Mouse (Mus musculus): ENCODE measurements around the gene Hormad2. TPM values are rescaled to one million over a fixed set of nuclear protein-coding genes. Genes with fewer than 3 reads are reported as not detected.

Hormad2 gene
- polyA plus RNA-seq, 1 experiment from 2014 or later: 0.09 TPM

DNA sequence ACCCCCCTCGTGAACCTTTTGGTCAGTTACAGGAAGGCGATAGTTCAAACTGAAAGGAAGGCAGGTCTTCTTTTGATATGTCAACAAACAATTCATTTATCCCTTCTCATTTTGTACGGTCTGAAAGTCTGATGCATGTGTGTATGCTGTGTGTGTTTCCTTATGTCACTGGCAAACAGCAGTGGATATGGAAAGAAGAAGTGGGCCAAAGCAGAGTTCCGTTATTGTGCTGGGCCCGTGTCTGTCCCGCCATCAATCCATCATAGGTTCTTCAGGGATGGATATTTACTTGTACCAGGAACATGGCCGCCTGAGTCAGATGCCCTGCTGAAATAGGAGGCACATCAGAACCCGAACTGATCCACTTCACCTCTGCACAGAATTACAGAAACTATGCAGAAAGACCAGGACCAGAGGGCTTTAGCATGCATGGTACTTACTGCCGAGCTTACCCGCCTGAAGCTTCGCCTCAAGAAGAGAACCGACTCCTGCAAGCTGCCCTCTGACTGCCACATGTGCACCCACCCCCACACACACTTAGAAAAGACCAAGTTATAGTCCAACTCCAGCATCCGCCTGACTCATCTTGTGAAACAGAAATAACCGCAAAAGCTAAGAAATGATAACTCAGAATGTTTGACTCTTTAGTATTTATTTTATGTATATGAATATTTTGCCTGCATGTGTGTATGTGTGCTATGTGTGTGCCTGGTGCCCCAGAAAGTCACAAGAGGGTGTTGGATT, 121.5 kb downstream of the Hormad2 start:
- no peak for ATAC-seq
- Histone ChIP-seq H3K27me3 (ENCODE audit: control insufficient read depth, insufficient read depth, low read depth, low read length) (no peaks in the 10 kb centered on the region), H3K4me3 (ENCODE audit: low read depth, low read length) (no peak overlapping the region), H3K4me2 (ENCODE audit: low read length) (no peak overlapping the region), H3K9ac (ENCODE audit: low read depth, low read length) (no peak overlapping the region), H3K36me3 (ENCODE audit: control insufficient read depth, insufficient read depth, low read length) (no peaks in the 10 kb centered on the region), H3K4me1 (ENCODE audit: control insufficient read depth, insufficient read depth, low read length) (no peaks in the 10 kb centered on the region), H3K27ac (ENCODE audit: low read length) (no peak overlapping the region), H3K9me3 (replicated peaks; ENCODE audit: control insufficient read depth, low read length, poor library complexity, severe bottlenecking) (no peaks in the 10 kb centered on the region)
- 95% methylated on average over 14 of the region's 14 CpGs for WGBS

DNA sequence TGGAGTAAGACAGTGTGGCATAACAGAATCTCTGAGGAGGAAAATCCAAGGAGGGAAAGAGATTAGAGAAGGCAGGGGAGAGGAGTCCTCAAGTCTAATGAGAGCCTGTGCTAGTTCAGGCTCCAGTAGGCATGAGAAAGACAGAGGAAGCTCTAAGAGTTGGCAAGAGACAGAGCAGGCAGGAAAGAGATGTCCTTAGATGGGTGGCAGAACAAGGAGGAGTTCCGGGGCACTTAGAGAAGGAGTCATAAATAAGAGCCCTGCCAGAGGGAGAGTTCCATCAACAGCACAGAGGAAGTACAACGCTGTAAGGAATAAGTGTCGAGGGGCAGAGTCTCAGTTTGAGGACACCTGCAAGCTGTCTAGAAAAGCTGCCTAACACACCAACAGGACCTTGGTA, 122.9 kb downstream of the Hormad2 start:
- ATAC-seq: no peak
- no peak overlapping the region for H3K4me2 ChIP-seq (ENCODE audit: low read length)
- no peaks in the 10 kb centered on the region for H3K9me3 ChIP-seq (replicated peaks; ENCODE audit: control insufficient read depth, low read length, poor library complexity, severe bottlenecking)
- no peak overlapping the region for H3K4me3 ChIP-seq (ENCODE audit: low read depth, low read length)
- H3K9ac ChIP-seq (ENCODE audit: low read depth, low read length): no peak overlapping the region
- no peaks in the 10 kb centered on the region for H3K27me3 ChIP-seq (ENCODE audit: control insufficient read depth, insufficient read depth, low read depth, low read length)
- 89% methylated on average over 3 of the region's 3 CpGs for WGBS
- no peaks in the 10 kb centered on the region for H3K36me3 ChIP-seq (ENCODE audit: control insufficient read depth, insufficient read depth, low read length)
- H3K4me1 ChIP-seq (ENCODE audit: control insufficient read depth, insufficient read depth, low read length): no peaks in the 10 kb centered on the region
- H3K27ac ChIP-seq (ENCODE audit: low read length): no peak overlapping the region

DNA sequence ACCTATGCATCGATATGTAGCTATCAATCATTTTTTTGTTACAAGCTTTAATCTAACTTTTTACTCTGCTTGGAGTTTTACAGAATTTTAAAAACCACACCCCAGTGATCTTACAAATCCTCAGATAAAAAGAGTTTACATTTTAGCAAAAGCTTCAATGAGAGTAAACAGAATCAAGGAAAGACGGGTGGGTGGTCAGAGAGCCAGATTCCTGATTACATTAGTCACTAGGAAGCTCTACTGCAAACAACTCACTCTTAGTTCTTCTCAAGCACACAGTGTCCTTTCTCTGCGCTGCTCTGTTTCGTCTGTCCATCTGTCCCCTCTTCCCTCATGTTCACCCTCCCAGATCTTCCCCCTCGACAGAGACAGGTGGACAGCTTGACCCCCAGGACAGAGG, 123.6 kb downstream of the Hormad2 start:
- H3K9ac ChIP-seq (ENCODE audit: low read depth, low read length): no peak overlapping the region
- WGBS: 59% methylated on average over 5 of the region's 5 CpGs
- no peaks in the 10 kb centered on the region for H3K9me3 ChIP-seq (replicated peaks; ENCODE audit: control insufficient read depth, low read length, poor library complexity, severe bottlenecking)
- no peak overlapping the region for H3K4me3 ChIP-seq (ENCODE audit: low read depth, low read length)
- H3K27me3 ChIP-seq (ENCODE audit: control insufficient read depth, insufficient read depth, low read depth, low read length): no peaks in the 10 kb centered on the region
- no peaks in the 10 kb centered on the region for H3K4me1 ChIP-seq (ENCODE audit: control insufficient read depth, insufficient read depth, low read length)
- H3K27ac ChIP-seq (ENCODE audit: low read length): no peak overlapping the region
- H3K4me2 ChIP-seq (ENCODE audit: low read length): no peak overlapping the region
- ATAC-seq: no peak
- no peaks in the 10 kb centered on the region for H3K36me3 ChIP-seq (ENCODE audit: control insufficient read depth, insufficient read depth, low read length)

DNA sequence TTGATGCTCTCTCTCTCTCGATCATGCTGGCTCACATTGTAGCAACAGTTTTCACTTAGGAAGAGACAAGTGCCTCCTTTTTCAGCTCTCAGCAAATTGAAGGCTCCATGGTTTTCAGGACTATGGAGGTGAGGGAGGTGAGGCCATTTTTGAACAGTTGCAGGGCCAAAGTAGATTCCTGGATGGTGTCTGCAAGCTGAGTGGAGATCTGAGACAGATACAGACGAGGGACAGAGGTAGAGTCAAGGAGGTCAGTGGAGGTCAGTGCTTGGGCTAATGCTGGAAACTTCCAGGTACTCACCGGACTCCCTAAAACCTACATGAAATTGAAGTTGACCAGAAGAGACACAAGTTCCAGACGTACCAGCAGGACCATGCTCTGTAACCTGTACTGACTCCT, 128.7 kb downstream of the Hormad2 start:
- WGBS: 86% methylated on average over 4 of the region's 4 CpGs
- H3K9me3 ChIP-seq (replicated peaks; ENCODE audit: control insufficient read depth, low read length, poor library complexity, severe bottlenecking): no peaks in the 10 kb centered on the region
- no peaks in the 10 kb centered on the region for H3K36me3 ChIP-seq (ENCODE audit: control insufficient read depth, insufficient read depth, low read length)
- no peaks in the 10 kb centered on the region; the same call in 1 of the 2 replicates for H3K4me1 ChIP-seq (ENCODE audit: control insufficient read depth, insufficient read depth, low read length)
- no peak overlapping the region for H3K4me3 ChIP-seq (ENCODE audit: low read depth, low read length)
- no peak overlapping the region for H3K4me2 ChIP-seq (ENCODE audit: low read length)
- H3K27ac ChIP-seq (ENCODE audit: low read length): no peak overlapping the region
- H3K9ac ChIP-seq (ENCODE audit: low read depth, low read length): no peak overlapping the region
- H3K27me3 ChIP-seq (ENCODE audit: control insufficient read depth, insufficient read depth, low read depth, low read length): no peaks in the 10 kb centered on the region
- ATAC-seq: no peak

DNA sequence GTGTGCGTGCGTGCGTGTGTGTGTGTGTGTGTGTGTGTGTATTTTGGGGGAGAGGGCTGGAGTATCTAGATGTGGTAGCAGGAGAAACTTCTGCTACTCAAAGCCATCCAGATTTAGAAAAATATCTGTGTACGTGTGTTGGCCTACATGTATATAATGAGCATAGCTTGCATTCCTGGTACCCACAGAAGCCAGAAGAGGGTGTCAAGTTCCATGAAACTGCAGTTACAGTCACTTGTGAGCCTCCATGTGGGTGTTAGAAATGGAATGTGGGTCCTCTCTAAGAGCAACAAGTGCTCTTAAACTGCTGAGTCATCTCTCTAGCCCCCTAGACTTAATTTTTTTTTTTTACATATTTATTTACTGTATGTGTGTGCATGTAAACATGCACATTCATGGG, 130.6 kb downstream of the Hormad2 start:
- Histone ChIP-seq H3K36me3 (ENCODE audit: control insufficient read depth, insufficient read depth, low read length) (no peaks in the 10 kb centered on the region), H3K27me3 (ENCODE audit: control insufficient read depth, insufficient read depth, low read depth, low read length) (no peaks in the 10 kb centered on the region), H3K27ac (ENCODE audit: low read length) (no peak overlapping the region), H3K4me3 (ENCODE audit: low read depth, low read length) (no peak overlapping the region), H3K4me2 (ENCODE audit: low read length) (no peak overlapping the region), H3K9ac (ENCODE audit: low read depth, low read length) (no peak overlapping the region), H3K9me3 (replicated peaks; ENCODE audit: control insufficient read depth, low read length, poor library complexity, severe bottlenecking) (no peaks in the 10 kb centered on the region), H3K4me1 (ENCODE audit: control insufficient read depth, insufficient read depth, low read length) (no peaks in the 10 kb centered on the region; the same call in 1 of the 2 replicates)
- 97% methylated on average over 4 of the region's 4 CpGs for WGBS
- ATAC-seq: no peak

DNA sequence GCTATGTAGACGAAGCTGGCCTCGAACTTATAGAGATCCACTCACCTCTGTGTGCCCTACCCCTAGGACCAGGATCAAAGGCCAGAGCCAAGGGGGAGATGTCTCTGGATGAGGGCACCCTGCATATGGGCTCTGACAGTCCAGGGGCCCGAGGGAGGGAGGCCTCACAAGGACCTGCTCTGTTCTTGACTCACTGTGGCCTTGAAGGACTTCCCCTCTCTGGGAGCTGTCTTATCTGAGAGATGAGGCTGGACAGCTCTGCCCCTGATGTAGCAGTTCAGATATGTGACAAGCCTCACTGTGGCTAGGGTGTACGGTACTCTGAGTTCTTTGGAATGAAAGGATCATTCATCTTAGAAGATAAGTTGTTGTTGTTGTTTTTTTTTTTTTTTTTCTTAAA, 131.3 kb downstream of the Hormad2 start:
- ATAC-seq: no peak
- 96% methylated on average over 4 of the region's 4 CpGs for whole genome bisulfite sequencing
- Histone ChIP-seq H3K36me3 (ENCODE audit: control insufficient read depth, insufficient read depth, low read length) (no peaks in the 10 kb centered on the region), H3K9ac (ENCODE audit: low read depth, low read length) (no peak overlapping the region), H3K4me3 (ENCODE audit: low read depth, low read length) (no peak overlapping the region), H3K27ac (ENCODE audit: low read length) (no peak overlapping the region), H3K27me3 (ENCODE audit: control insufficient read depth, insufficient read depth, low read depth, low read length) (no peaks in the 10 kb centered on the region), H3K4me2 (ENCODE audit: low read length) (no peak overlapping the region), H3K4me1 (ENCODE audit: control insufficient read depth, insufficient read depth, low read length) (no peaks in the 10 kb centered on the region; the same call in 1 of the 2 replicates), H3K9me3 (replicated peaks; ENCODE audit: control insufficient read depth, low read length, poor library complexity, severe bottlenecking) (no peaks in the 10 kb centered on the region)

DNA sequence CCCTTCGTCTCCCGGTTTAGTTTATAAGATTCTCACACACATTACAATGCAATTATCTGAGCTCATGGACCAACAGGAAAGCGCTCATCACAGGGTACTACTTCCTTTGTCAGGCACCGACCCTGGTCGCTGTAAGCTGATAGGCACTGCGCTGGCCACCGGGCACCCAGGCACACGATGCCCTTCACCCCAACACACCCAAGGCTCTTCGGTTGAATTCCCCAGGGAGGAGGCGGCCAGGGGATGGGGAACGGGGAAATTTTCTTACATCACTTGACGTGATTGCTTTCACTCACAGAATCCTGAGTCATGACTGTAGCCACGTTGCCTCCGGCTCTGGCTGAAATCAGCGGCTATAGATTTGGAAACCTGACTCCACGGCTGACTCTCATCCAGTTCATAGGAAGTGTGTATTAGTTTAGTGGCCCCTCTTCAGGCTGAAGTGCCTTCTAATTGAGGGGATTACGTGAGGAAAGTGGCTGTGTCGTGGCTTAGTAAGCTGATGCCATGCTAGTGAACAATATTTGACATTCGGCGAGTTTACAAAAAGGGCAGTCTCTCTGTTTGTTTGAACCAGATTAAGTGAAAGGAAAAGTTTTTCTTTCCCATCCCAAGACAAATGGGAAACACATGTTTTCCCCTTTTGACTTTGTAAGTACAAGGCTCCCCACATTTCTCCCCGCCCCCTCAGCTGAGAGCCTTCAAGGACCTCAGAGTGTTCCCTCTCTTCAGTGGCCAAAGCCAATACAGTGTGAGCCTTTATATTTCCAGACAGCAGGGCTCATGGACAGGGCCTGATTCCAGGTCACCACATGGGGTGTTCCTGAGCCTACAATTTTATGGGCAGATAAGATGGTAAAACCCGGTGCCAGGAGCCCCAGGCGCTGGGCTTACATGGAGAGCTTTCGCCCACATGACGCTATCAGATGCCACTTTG, 132.1 kb downstream of the Hormad2 start:
- no peak overlapping the region for H3K27ac ChIP-seq (ENCODE audit: low read length)
- H3K9ac ChIP-seq (ENCODE audit: low read depth, low read length): no peak overlapping the region
- H3K4me2 ChIP-seq (ENCODE audit: low read length): peak overlapping the region; percentile 1; the same call in 1 of the 2 replicates
- no peaks in the 10 kb centered on the region for H3K36me3 ChIP-seq (ENCODE audit: control insufficient read depth, insufficient read depth, low read length)
- ATAC-seq: no peak
- H3K4me3 ChIP-seq (ENCODE audit: low read depth, low read length): no peak overlapping the region
- H3K9me3 ChIP-seq (replicated peaks; ENCODE audit: control insufficient read depth, low read length, poor library complexity, severe bottlenecking): no peaks in the 10 kb centered on the region
- WGBS: 45% methylated on average over 25 of the region's 25 CpGs
- no peaks in the 10 kb centered on the region; the same call in 1 of the 2 replicates for H3K4me1 ChIP-seq (ENCODE audit: control insufficient read depth, insufficient read depth, low read length)
- no peaks in the 10 kb centered on the region for H3K27me3 ChIP-seq (ENCODE audit: control insufficient read depth, insufficient read depth, low read depth, low read length)

DNA sequence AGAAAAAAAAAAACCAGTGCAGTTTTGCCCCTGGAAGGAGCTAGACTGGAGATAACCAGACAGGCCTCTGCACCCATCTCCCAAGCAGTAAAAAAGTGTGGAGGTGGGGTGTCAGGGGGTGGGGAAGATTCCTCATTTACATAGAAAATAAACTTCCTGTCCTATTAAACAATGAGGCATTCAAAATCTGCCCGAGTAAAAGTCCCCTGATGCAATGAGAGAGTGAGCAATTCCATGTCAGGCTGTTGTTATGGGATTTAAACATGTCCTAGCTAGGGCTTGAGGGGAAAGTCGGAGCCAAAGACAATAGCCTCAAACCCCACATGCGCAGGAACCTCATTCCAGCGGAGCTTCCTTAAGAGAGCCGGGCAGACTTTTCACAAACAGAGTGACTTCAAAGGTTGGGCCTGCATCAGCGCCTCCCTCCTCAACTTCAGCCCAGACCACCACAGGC, 132.8 kb downstream of the Hormad2 start:
- Histone ChIP-seq H3K4me1 (ENCODE audit: control insufficient read depth, insufficient read depth, low read length) (no peaks in the 10 kb centered on the region; the same call in 1 of the 2 replicates), H3K9ac (ENCODE audit: low read depth, low read length) (no peak overlapping the region), H3K4me3 (ENCODE audit: low read depth, low read length) (no peak overlapping the region), H3K4me2 (ENCODE audit: low read length) (peak overlapping the region; percentile 1; the same call in 1 of the 2 replicates), H3K36me3 (ENCODE audit: control insufficient read depth, insufficient read depth, low read length) (no peaks in the 10 kb centered on the region), H3K27ac (ENCODE audit: low read length) (no peak overlapping the region), H3K27me3 (ENCODE audit: control insufficient read depth, insufficient read depth, low read depth, low read length) (no peaks in the 10 kb centered on the region), H3K9me3 (replicated peaks; ENCODE audit: control insufficient read depth, low read length, poor library complexity, severe bottlenecking) (no peaks in the 10 kb centered on the region)
- WGBS: 13% methylated on average over 6 of the region's 6 CpGs
- no peak for ATAC-seq

DNA sequence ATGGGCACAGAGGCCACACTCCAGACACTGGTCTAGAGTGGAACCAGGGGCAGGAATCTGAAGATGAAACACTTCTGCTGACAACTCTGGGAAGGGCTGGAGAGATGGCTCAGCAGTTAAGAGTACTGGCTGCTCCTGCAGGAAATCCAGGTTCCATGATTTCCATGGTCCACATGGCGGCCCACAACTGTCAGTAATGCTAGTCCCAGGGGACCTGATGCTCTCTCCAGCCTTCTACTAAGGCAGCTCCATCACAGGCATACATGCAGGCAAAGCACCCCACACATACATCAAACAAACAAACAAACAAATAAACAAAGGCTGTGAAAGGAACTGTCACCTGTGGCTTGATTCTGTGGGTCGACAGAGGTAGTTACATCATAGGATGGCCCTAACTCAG, 134.8 kb downstream of the Hormad2 start:
- WGBS: 58% methylated on average over 2 of the region's 2 CpGs
- no peak overlapping the region for H3K4me2 ChIP-seq (ENCODE audit: low read length)
- no peaks in the 10 kb centered on the region for H3K36me3 ChIP-seq (ENCODE audit: control insufficient read depth, insufficient read depth, low read length)
- no peak overlapping the region for H3K4me3 ChIP-seq (ENCODE audit: low read depth, low read length)
- H3K9me3 ChIP-seq (replicated peaks; ENCODE audit: control insufficient read depth, low read length, poor library complexity, severe bottlenecking): no peaks in the 10 kb centered on the region
- H3K4me1 ChIP-seq (ENCODE audit: control insufficient read depth, insufficient read depth, low read length): no peaks in the 10 kb centered on the region; the same call in 1 of the 2 replicates
- no peak overlapping the region for H3K27ac ChIP-seq (ENCODE audit: low read length)
- no peaks in the 10 kb centered on the region for H3K27me3 ChIP-seq (ENCODE audit: control insufficient read depth, insufficient read depth, low read depth, low read length)
- H3K9ac ChIP-seq (ENCODE audit: low read depth, low read length): no peak overlapping the region
- ATAC-seq: no peak

Measured in midbrain, embryonic 16.5 days (tissue).